19 mouse cellular contexts compared by ENCODE assay signal in genomic region chr3:115944376-115944775, GRCm38 (mm10).
"Had no signal": no experiment of that assay in that cellular context is flagged by ENCODE, and none has a peak within 500 bp of the region (broad histone marks: within the 10 kb centered on the region; RNA-seq: fewer than 3 reads in every experiment).

No protein-coding gene starts in this region.

- DNase-seq: liver, postnatal 0 days; lung, adult 2 months; lung, postnatal 14 days; retina, postnatal 1 day; right cerebral cortex, adult 18-20 months; right cerebral cortex, postnatal 25 days; thymus, postnatal 14 days; thymus, postnatal 4 days had no signal

- H3K27ac ChIP-seq: liver, embryonic 15.5 days; lung, embryonic 15.5 days; macrophage; midbrain, embryonic 13.5 days; midbrain, embryonic 15.5 days; neural tube, embryonic 13.5 days; neural tube, embryonic 15.5 days; stomach, embryonic 15.5 days; stomach, postnatal 0 days had no signal

- H3K4me3 ChIP-seq: liver, embryonic 15.5 days; lung, embryonic 15.5 days; megakaryocyte, embryonic 14.5 days; midbrain, embryonic 13.5 days; midbrain, embryonic 15.5 days; neural tube, embryonic 13.5 days; neural tube, embryonic 15.5 days; stomach, embryonic 15.5 days had no signal

- H3K27me3 ChIP-seq: liver, embryonic 15.5 days; lung, embryonic 15.5 days; megakaryocyte, embryonic 14.5 days; midbrain, embryonic 13.5 days; midbrain, embryonic 15.5 days; neural tube, embryonic 13.5 days; neural tube, embryonic 15.5 days; stomach, embryonic 15.5 days had no signal

- H3K4me1 ChIP-seq: lung, embryonic 15.5 days; midbrain, embryonic 13.5 days; midbrain, embryonic 15.5 days; neural tube, embryonic 15.5 days; stomach, embryonic 15.5 days had no signal

- ATAC-seq: liver, postnatal 0 days; lung, postnatal 0 days; midbrain, embryonic 13.5 days; midbrain, embryonic 15.5 days had no signal
